Comparison of ENCODE assay signal across 11 mouse cellular contexts in the genomic region with DNA sequence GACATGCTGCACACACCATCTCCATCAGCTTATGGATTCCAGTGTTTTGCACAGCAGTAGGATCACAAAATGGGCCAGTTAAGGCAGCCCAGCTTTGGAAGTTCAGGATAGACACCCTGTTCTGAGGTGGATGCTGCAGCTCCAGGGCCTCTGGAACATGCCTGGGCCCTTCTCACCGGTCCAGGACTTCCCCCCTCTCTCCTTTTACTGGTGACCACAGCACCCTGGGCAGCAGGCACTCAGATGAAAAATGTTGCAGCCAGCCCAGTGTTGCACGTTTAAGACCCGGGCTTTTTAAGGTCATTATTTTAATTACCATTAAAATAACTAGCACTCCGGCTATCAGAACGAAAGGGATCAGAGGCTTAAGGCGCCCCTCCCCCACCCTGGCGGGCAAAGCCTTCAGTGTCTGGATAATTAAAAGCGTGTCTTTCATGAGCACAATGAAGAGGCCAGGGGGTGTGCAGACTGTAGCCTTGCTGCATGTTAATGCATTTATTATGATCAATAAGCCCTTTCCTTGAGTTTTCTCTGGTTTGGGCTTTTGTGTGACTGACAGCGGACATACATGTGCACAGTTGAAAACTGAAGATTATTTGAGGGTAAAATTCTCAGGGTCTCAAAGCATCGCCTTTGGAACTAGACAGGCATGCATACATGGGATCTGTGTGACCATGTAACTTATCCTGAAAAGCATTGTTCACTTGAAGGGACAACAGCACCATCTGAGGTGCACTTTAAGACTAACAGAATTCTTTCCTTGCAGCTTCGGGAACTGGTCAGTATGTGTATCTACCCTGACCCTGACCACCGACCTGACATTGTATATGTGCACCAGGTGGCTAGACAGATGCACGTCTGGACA. TPM values are rescaled to one million over a fixed set of nuclear protein-coding genes. Genes with fewer than 3 reads are reported as not detected.
DNase-seq lines count a peak whose midpoint lies in the region; ATAC-seq and TF ChIP-seq lines count a peak whose summit lies in the region.
"Had no signal": no experiment of that assay in that cellular context is flagged by ENCODE, and none has a peak within 500 bp of the region (broad histone marks: within the 10 kb centered on the region; RNA-seq: fewer than 3 reads in every experiment).

No protein-coding gene starts in this region.

- ATAC-seq in intestine, embryonic 16.5 days, result peak; percentile 29
- no peak for ATAC-seq in intestine, postnatal 0 days
- peak; percentile 54 for ATAC-seq in hindbrain, embryonic 13.5 days (ENCODE audit: low FRiP score)

- H3K27me3 ChIP-seq in intestine, embryonic 16.5 days (replicated peaks; ENCODE audit: control insufficient read depth, insufficient read depth, low read length), result no peaks in the 10 kb centered on the region
- no peaks in the 10 kb centered on the region for H3K27me3 ChIP-seq in intestine, postnatal 0 days (replicated peaks; ENCODE audit: control insufficient read depth, insufficient read depth, low read length)
- H3K27me3 ChIP-seq in hindbrain, embryonic 13.5 days, result no peaks in the 10 kb centered on the region
- H3K27me3 ChIP-seq in myocyte (ENCODE audit: control insufficient read depth, insufficient read depth, insufficient read length), result no peaks in the 10 kb centered on the region
- H3K27me3 ChIP-seq in thymus, adult 2 months (ENCODE audit: control insufficient read depth, insufficient read depth, low read length), result no peaks in the 10 kb centered on the region
- H3K27me3 ChIP-seq: embryonic facial prominence, embryonic 15.5 days had no signal

- whole genome bisulfite sequencing in intestine, embryonic 16.5 days, result 66% methylated on average over 13 of the region's 13 CpGs
- WGBS in intestine, postnatal 0 days, result 63% methylated on average over 13 of the region's 13 CpGs
- WGBS in hindbrain, embryonic 13.5 days, result 16% methylated on average over 13 of the region's 13 CpGs
- 93% methylated on average over 13 of the region's 13 CpGs for WGBS in thymus, adult 2 months

- H3K79me2 ChIP-seq in myocyte (ENCODE audit: control insufficient read depth, insufficient read depth), result no peaks in the 10 kb centered on the region

- no peaks in the 10 kb centered on the region for H3K4me1 ChIP-seq in intestine, embryonic 16.5 days (ENCODE audit: control insufficient read depth, insufficient read depth, low read length)
- no peaks in the 10 kb centered on the region for H3K4me1 ChIP-seq in intestine, postnatal 0 days (replicated peaks; ENCODE audit: control insufficient read depth, insufficient read depth, low read length)
- H3K4me1 ChIP-seq in hindbrain, embryonic 13.5 days (replicated peaks), result peaks cover 47% of the 10 kb centered on the region
- no peaks in the 10 kb centered on the region for H3K4me1 ChIP-seq in thymus, adult 2 months (replicated peaks; ENCODE audit: control insufficient read depth, insufficient read depth, low read length)
- H3K4me1 ChIP-seq: embryonic facial prominence, embryonic 15.5 days had no signal

- DNase-seq in embryo, embryonic 10 days (ENCODE audit: low spot score), result peak; percentile 32
- no peak for DNase-seq in thymus, adult 2 months
- no peak for DNase-seq in heart, adult 8-10 months (ENCODE audit: low spot score)
- no peak for DNase-seq in left cerebral cortex, adult 8-10 months (ENCODE audit: low spot score in 2 of 2)
- DNase-seq: B cell, adult 2 months; thymus, adult 18-20 months had no signal

- H3K4me2 ChIP-seq in intestine, embryonic 16.5 days (ENCODE audit: low read depth, low read length), result no peak overlapping the region
- H3K4me2 ChIP-seq in intestine, postnatal 0 days (replicated peaks; ENCODE audit: low read depth), result no peak overlapping the region
- no peak overlapping the region for H3K4me2 ChIP-seq in hindbrain, embryonic 13.5 days
- H3K4me2 ChIP-seq in myocyte (ENCODE audit: low read depth), result no peak overlapping the region
- H3K4me2 ChIP-seq: embryonic facial prominence, embryonic 15.5 days had no signal

- no peak overlapping the region for H3K27ac ChIP-seq in intestine, embryonic 16.5 days (ENCODE audit: low read length)
- H3K27ac ChIP-seq in intestine, postnatal 0 days (ENCODE audit: low read depth, low read length), result no peak overlapping the region
- H3K27ac ChIP-seq in hindbrain, embryonic 13.5 days, result peak overlapping the region; percentile 80
- H3K27ac ChIP-seq in thymus, adult 2 months (ENCODE audit: control insufficient read depth, insufficient read depth, low read length), result no peak overlapping the region
- H3K27ac ChIP-seq: embryonic facial prominence, embryonic 15.5 days had no signal

- no peak overlapping the region for H3K9ac ChIP-seq in intestine, embryonic 16.5 days (ENCODE audit: low read depth, low read length)
- H3K9ac ChIP-seq in intestine, postnatal 0 days (ENCODE audit: low read depth, low read length), result no peak overlapping the region
- H3K9ac ChIP-seq in hindbrain, embryonic 13.5 days, result peak overlapping the region; percentile 40
- H3K9ac ChIP-seq: embryonic facial prominence, embryonic 15.5 days had no signal

- H3ac ChIP-seq in myocyte (ENCODE audit: control insufficient read depth, insufficient read length), result no peak overlapping the region

- TF ChIP-seq CTCF in intestine, postnatal 0 days (IDR thresholded peaks at IDR 0.05; ENCODE audit: low read depth), result no peak
- TF ChIP-seq CTCF in thymus, adult 2 months (IDR thresholded peaks at IDR 0.05; ENCODE audit: borderline replicate concordance, control insufficient read depth, extremely low read depth, insufficient read depth, low read length, poor library complexity), result no peak

- H3K36me3 ChIP-seq in intestine, embryonic 16.5 days (ENCODE audit: control insufficient read depth, insufficient read depth, low read length), result peaks cover 17% of the 10 kb centered on the region
- peaks cover 69% of the 10 kb centered on the region for H3K36me3 ChIP-seq in intestine, postnatal 0 days (ENCODE audit: control insufficient read depth, insufficient read depth)
- peaks cover 37% of the 10 kb centered on the region for H3K36me3 ChIP-seq in hindbrain, embryonic 13.5 days
- peaks cover 28% of the 10 kb centered on the region for H3K36me3 ChIP-seq in myocyte (ENCODE audit: control insufficient read depth, insufficient read depth)
- peaks cover 15% of the 10 kb centered on the region for H3K36me3 ChIP-seq in thymus, adult 2 months (ENCODE audit: control insufficient read depth, insufficient read depth, low read length)

- no peak overlapping the region for H3K4me3 ChIP-seq in intestine, embryonic 16.5 days (ENCODE audit: low read length)
- H3K4me3 ChIP-seq in intestine, postnatal 0 days (ENCODE audit: low read depth, low read length), result no peak overlapping the region
- no peak overlapping the region for H3K4me3 ChIP-seq in hindbrain, embryonic 13.5 days
- no peak overlapping the region for H3K4me3 ChIP-seq in myocyte
- H3K4me3 ChIP-seq in thymus, adult 2 months (ENCODE audit: control insufficient read depth, insufficient read depth, low read length), result no peak overlapping the region
- H3K4me3 ChIP-seq: embryonic facial prominence, embryonic 15.5 days had no signal

- no peak for TF ChIP-seq POLR2A in myocyte (IDR thresholded peaks at IDR 0.05; ENCODE audit: insufficient read length, low read depth)
- TF ChIP-seq POLR2A in thymus, adult 2 months (IDR thresholded peaks at IDR 0.05; ENCODE audit: control insufficient read depth, extremely low read depth, insufficient read depth, low read length, poor library complexity), result no peak

- no peaks in the 10 kb centered on the region for H3K9me3 ChIP-seq in intestine, embryonic 16.5 days (ENCODE audit: control insufficient read depth, low read length)
- no peaks in the 10 kb centered on the region for H3K9me3 ChIP-seq in intestine, postnatal 0 days (ENCODE audit: control insufficient read depth)
- no peaks in the 10 kb centered on the region for H3K9me3 ChIP-seq in hindbrain, embryonic 13.5 days
- H3K9me3 ChIP-seq: embryonic facial prominence, embryonic 15.5 days had no signal

TF ChIP-seq in myocyte, 11 proteins besides CTCF, POLR2A, EP300 and RAD21:
- TF ChIP-seq POLR2AphosphoS2 (IDR thresholded peaks at IDR 0.05; ENCODE audit: insufficient read length, low read depth) (peak; percentile 33), CEBPB (IDR thresholded peaks at IDR 0.05; ENCODE audit: insufficient read depth, poor library complexity, severe bottlenecking) (no peak)

RNA-seq across cellular contexts. Expression of a gene that starts 59.1 kb away (rescaled TPM):
- 214 and 234 TPM in 2 replicates for polyA plus RNA-seq in intestine, embryonic 16.5 days (2015; fragmentation: Nextera tagmentation; extraction: Ambion mirVana)
- polyA plus RNA-seq in intestine, postnatal 0 days (2015; fragmentation: Nextera tagmentation; extraction: Ambion mirVana), result 134 and 148 TPM in 2 replicates
- 314 and 317 TPM in 2 replicates for polyA plus RNA-seq in hindbrain, embryonic 13.5 days (2015; fragmentation: Nextera tagmentation; extraction: Ambion mirVana)
- 411 TPM for polyA plus RNA-seq in myocyte (2012; fragmentation: generic; extraction: Trizol)
- 81.7 and 99.0 TPM in 2 replicates for polyA plus RNA-seq in thymus, adult 2 months (2012; rRNA removed)
- 100 to 1,000 TPM; 221 to 264 (median 236) TPM for total RNA-seq in heart, adult 8-10 months (2022)
- 100 to 1,000 TPM; 199 to 208 (median 202) TPM for total RNA-seq in left cerebral cortex, adult 8-10 months (2022)
